Mouse (Mus musculus) hematopoietic stem cell, adult 5-6 weeks (primary cell): ENCODE data around the gene Gpr156. TPM values are rescaled to one million over a fixed set of nuclear protein-coding genes. Genes with fewer than 3 reads are reported as not detected.
"Not testable (repeated sequence)": the region's sequence is repeated elsewhere in the genome, so short reads cannot be mapped to it uniquely, and the experiment has no call there.

ENCODE experiments used
- ATAC-seq, 2 experiments: fragments of 125-278 bp in 1 of 2; replicated peaks in 1 of 2; 2 replicates each; pipeline ENCODE4 v1.8.0; 2016 to 2017; ENCODE audit warnings: inconsistent platforms in 2 of 2, mild to moderate bottlenecking in 2 of 2, moderate number of reproducible peaks in 2 of 2, low read depth in 1 of 2, moderate TSS enrichment in 1 of 2; ENCODE audit not compliant: low FRiP score in 2 of 2, poor library complexity in 2 of 2, severe bottlenecking in 2 of 2, insufficient read depth in 1 of 2, low TSS enrichment in 1 of 2
- total RNA-seq: library from RNA; stranded (forward); fragments of 172-1452, 232-1000 nt; gene quantifications from 2 replicates; pipeline ENCODE4 v1.2.3, GENCODE M21; 2017

Gene Gpr156
- total RNA-seq, 1 experiment from 2014 or later = not detected

- not testable (repeated sequence) for ATAC-seq
Measured at GRCm38 (mm10) chr16:37973239-37973638, 56.9 kb downstream of the Gpr156 start.

- ATAC-seq = no peak
Measured at GRCm38 (mm10) chr16:37973855-37974519, 57.7 kb downstream of the Gpr156 start.

GRCm38 (mm10) chr16:37974520-37975340 is 58.4 kb downstream of the Gpr156 start:
- peak; percentile 56 to 59; a peak in 3 of 4 replicates for ATAC-seq

- no peak for ATAC-seq
Measured at GRCm38 (mm10) chr16:37981907-37982306, 65.6 kb downstream of the Gpr156 start.

- ATAC-seq = no peak
Measured at GRCm38 (mm10) chr16:37988211-37988865, 72.0 kb downstream of the Gpr156 start.

GRCm38 (mm10) chr16:37989796-37990195 is 73.5 kb downstream of the Gpr156 start:
- no peak for ATAC-seq

GRCm38 (mm10) chr16:37990553-37991344 is 74.5 kb downstream of the Gpr156 start:
- no peak for ATAC-seq

- no peak for ATAC-seq
Measured at GRCm38 (mm10) chr16:37992806-37993205, 76.5 kb downstream of the Gpr156 start.

GRCm38 (mm10) chr16:37994647-37995046 is 78.4 kb downstream of the Gpr156 start:
- ATAC-seq = peak; percentile 79 to 92

GRCm38 (mm10) chr16:37997771-37998170 is 81.5 kb downstream of the Gpr156 start:
- ATAC-seq = no peak

GRCm38 (mm10) chr16:37999762-38000161 is 83.5 kb downstream of the Gpr156 start:
- ATAC-seq = no peak

GRCm38 (mm10) chr16:38000178-38000577 is 83.9 kb downstream of the Gpr156 start:
- ATAC-seq = no peak

GRCm38 (mm10) chr16:38001766-38002165 is 85.5 kb downstream of the Gpr156 start:
- ATAC-seq = no peak

- ATAC-seq = peak in 1 of 2 experiments; percentile 23; a peak in 1 of 4 replicates
Measured at GRCm38 (mm10) chr16:38002485-38002884, 86.2 kb downstream of the Gpr156 start.

GRCm38 (mm10) chr16:38004486-38005020 is 88.3 kb downstream of the Gpr156 start:
- ATAC-seq = no peak

- no peak for ATAC-seq
Measured at GRCm38 (mm10) chr16:38005471-38005870, 89.2 kb downstream of the Gpr156 start.

GRCm38 (mm10) chr16:38008371-38008770 is 92.1 kb downstream of the Gpr156 start:
- ATAC-seq = no peak
